Mouse (Mus musculus) heart, embryonic 15.5 days (tissue): Measurements from ENCODE around the gene Pla2g2c. TPM values are rescaled to one million over a fixed set of nuclear protein-coding genes. Genes with fewer than 3 reads are reported as not detected.

Experiments used
- ATAC-seq: fragments of 200-750 bp; cut with Nextera tagmentation; replicated peaks from 2 replicates; pipeline ENCODE4 v1.8.0; 2017; ENCODE audit warnings: low read depth, moderate TSS enrichment; ENCODE audit not compliant: insufficient number of reproducible peaks, insufficient read depth, low FRiP score
- H3K27ac ChIP-seq: fragments of 300-500 bp; sonication (generic); 2 replicates; pipeline ENCODE4 v1.5.1; 2015; ENCODE audit warnings: mild to moderate bottlenecking, inconsistent platforms
- H3K27me3 ChIP-seq: fragments of 300-500 bp; sonication (generic); 2 replicates; pipeline ENCODE4 v1.6.1; 2015; ENCODE audit warnings: inconsistent platforms
- H3K36me3 ChIP-seq: fragments of 300-500 bp; sonication (generic); 2 replicates; pipeline ENCODE4 v1.6.1; 2015; ENCODE audit warnings: mild to moderate bottlenecking, inconsistent platforms
- H3K4me1 ChIP-seq: fragments of 300-500 bp; sonication (generic); replicated peaks from 2 replicates; pipeline ENCODE4 v1.6.1; 2015; ENCODE audit warnings: inconsistent platforms
- H3K4me2 ChIP-seq: fragments of 300-500 bp; sonication (generic); 2 replicates; pipeline ENCODE4 v1.6.1; 2015; ENCODE audit warnings: inconsistent platforms, mild to moderate bottlenecking, moderate library complexity
- H3K4me3 ChIP-seq: fragments of 300-500 bp; sonication (generic); 2 replicates; pipeline ENCODE4 v1.5.1; 2015; ENCODE audit warnings: mild to moderate bottlenecking, inconsistent platforms
- H3K9ac ChIP-seq: fragments of 300-500 bp; sonication (generic); 2 replicates; pipeline ENCODE4 v1.6.1; 2015; ENCODE audit warnings: mild to moderate bottlenecking, inconsistent platforms
- H3K9me3 ChIP-seq: fragments of 300-500 bp; sonication (generic); replicated peaks from 2 replicates; pipeline ENCODE4 v1.6.1; 2016; ENCODE audit warnings: inconsistent platforms
- WGBS: fragments of 180-500 bp; shearing (Covaris S2); methylation state at CpG from one replicate; pipeline ENCODE4 v1.1.7; 2015; ENCODE audit warnings: mixed read lengths; 5-methylcytosine and 5-hydroxymethylcytosine counted together
- polyA plus RNA-seq: library from polyadenylated mRNA; unstranded; fragments of >200 nt; fragmentation: Nextera tagmentation; extraction: Ambion mirVana; gene quantifications from 2 replicates; pipeline ENCODE4 v1.2.1, GENCODE M21; 2015

Gene Pla2g2c
- polyA plus RNA-seq, 1 experiment from 2014 or later, result 0.24 TPM

GRCm38 (mm10) chr4:138754432-138754831 lies 29.8 kb downstream of the Pla2g2c start:
- H3K4me3 ChIP-seq, result no peak overlapping the region
- no peak overlapping the region for H3K9ac ChIP-seq
- H3K4me2 ChIP-seq, result no peak overlapping the region
- H3K9me3 ChIP-seq, result no peaks in the 10 kb centered on the region
- H3K4me1 ChIP-seq, result no peaks in the 10 kb centered on the region; the same call in 1 of the 2 replicates
- 42% methylated on average over 9 of the region's 9 CpGs for WGBS
- H3K27ac ChIP-seq, result no peak overlapping the region
- no peak for ATAC-seq
- H3K36me3 ChIP-seq, result no peaks in the 10 kb centered on the region
- H3K27me3 ChIP-seq, result peaks cover 11% of the 10 kb centered on the region

GRCm38 (mm10) chr4:138755439-138755838 lies 30.8 kb downstream of the Pla2g2c start:
- H3K27me3 ChIP-seq, result peaks cover 5% of the 10 kb centered on the region; the same call in 1 of the 2 replicates
- H3K4me2 ChIP-seq, result no peak overlapping the region
- no peak for ATAC-seq
- H3K27ac ChIP-seq, result no peak overlapping the region
- H3K36me3 ChIP-seq, result no peaks in the 10 kb centered on the region
- no peaks in the 10 kb centered on the region for H3K9me3 ChIP-seq
- no peaks in the 10 kb centered on the region; the same call in 1 of the 2 replicates for H3K4me1 ChIP-seq
- no peak overlapping the region for H3K9ac ChIP-seq
- WGBS, result 62% methylated on average over 4 of the region's 4 CpGs
- no peak overlapping the region for H3K4me3 ChIP-seq

GRCm38 (mm10) chr4:138755983-138756382 lies 31.4 kb downstream of the Pla2g2c start:
- no peak for ATAC-seq
- 81% methylated on average over 11 of the region's 11 CpGs for whole genome bisulfite sequencing
- no peaks in the 10 kb centered on the region for H3K9me3 ChIP-seq

GRCm38 (mm10) chr4:138757416-138757815 lies 32.8 kb downstream of the Pla2g2c start, which contains the start of gene Pla2g2f:
TSS of gene Pla2g2f (minus strand) at chr4:138757626.
- H3K4me2 ChIP-seq, result no peak within 1 kb of the TSS
- H3K27me3 ChIP-seq, result peaks cover 5% of the 10 kb centered on the region; the same call in 1 of the 2 replicates
- 76% methylated on average over 8 of the region's 8 CpGs for WGBS
- no peak within 1 kb of the TSS for H3K27ac ChIP-seq
- no peak for ATAC-seq
- H3K4me3 ChIP-seq, result no peak within 1 kb of the TSS
- no peaks in the 10 kb centered on the region for H3K9me3 ChIP-seq
- H3K36me3 ChIP-seq, result no peaks in the 10 kb centered on the region
- H3K9ac ChIP-seq, result no peak within 1 kb of the TSS
- no peaks in the 10 kb centered on the region; the same call in 1 of the 2 replicates for H3K4me1 ChIP-seq

More at GRCm38 (mm10) chr4:138755983-138756382, 31.4 kb downstream of the Pla2g2c start:
- H3K4me3 ChIP-seq, result no peak overlapping the region
- no peaks in the 10 kb centered on the region for H3K36me3 ChIP-seq
- no peaks in the 10 kb centered on the region; the same call in 1 of the 2 replicates for H3K4me1 ChIP-seq
- no peak overlapping the region for H3K9ac ChIP-seq
- H3K27me3 ChIP-seq, result peaks cover 5% of the 10 kb centered on the region; the same call in 1 of the 2 replicates
- no peak overlapping the region for H3K4me2 ChIP-seq
- no peak overlapping the region for H3K27ac ChIP-seq

GRCm38 (mm10) chr4:138762266-138762665 lies 37.7 kb downstream of the Pla2g2c start:
- Histone ChIP-seq H3K4me1 (no peaks in the 10 kb centered on the region; the same call in 1 of the 2 replicates), H3K4me3 (no peak overlapping the region), H3K9me3 (no peaks in the 10 kb centered on the region), H3K9ac (no peak overlapping the region), H3K4me2 (no peak overlapping the region), H3K27me3 (no peaks in the 10 kb centered on the region), H3K27ac (no peak overlapping the region), H3K36me3 (no peaks in the 10 kb centered on the region)
- 58% methylated on average over 9 of the region's 9 CpGs for WGBS
- ATAC-seq, result no peak

- Histone ChIP-seq H3K4me1 (no peaks in the 10 kb centered on the region), H3K9ac (no peak overlapping the region), H3K4me2 (no peak overlapping the region), H3K36me3 (no peaks in the 10 kb centered on the region), H3K9me3 (no peaks in the 10 kb centered on the region), H3K4me3 (no peak overlapping the region), H3K27me3 (peaks cover 21% of the 10 kb centered on the region), H3K27ac (no peak overlapping the region)
- no peak for ATAC-seq
- 73% methylated on average over 10 of the region's 10 CpGs for WGBS
Observed at GRCm38 (mm10) chr4:138771970-138772369, 47.4 kb downstream of the Pla2g2c start.

DNA sequence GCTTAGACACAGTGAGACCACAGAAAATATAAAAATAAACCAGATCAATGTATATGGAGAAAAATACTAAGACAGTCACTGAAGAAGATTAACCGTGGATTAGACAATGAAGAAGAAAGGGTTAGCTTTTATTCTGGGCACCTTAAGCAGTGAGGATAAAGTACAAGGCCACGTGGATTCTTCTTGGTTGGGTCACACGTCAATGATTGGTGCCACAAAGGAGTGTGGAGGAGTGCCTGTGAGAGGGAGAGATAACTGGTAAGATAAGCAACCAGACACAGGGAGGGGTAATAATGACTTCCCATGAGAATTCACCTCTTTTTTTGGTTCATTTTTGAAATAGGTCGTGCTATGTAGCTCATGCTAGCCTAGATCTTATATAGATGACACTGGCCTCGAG lies 47.8 kb downstream of the Pla2g2c start:
- ATAC-seq, result no peak
- no peak overlapping the region for H3K4me2 ChIP-seq
- no peaks in the 10 kb centered on the region for H3K9me3 ChIP-seq
- H3K4me1 ChIP-seq, result no peaks in the 10 kb centered on the region
- H3K9ac ChIP-seq, result no peak overlapping the region
- WGBS, result 75% methylated on average over 5 of the region's 5 CpGs
- no peak overlapping the region for H3K27ac ChIP-seq
- H3K36me3 ChIP-seq, result no peaks in the 10 kb centered on the region
- no peak overlapping the region for H3K4me3 ChIP-seq
- peaks cover 24% of the 10 kb centered on the region for H3K27me3 ChIP-seq

DNA sequence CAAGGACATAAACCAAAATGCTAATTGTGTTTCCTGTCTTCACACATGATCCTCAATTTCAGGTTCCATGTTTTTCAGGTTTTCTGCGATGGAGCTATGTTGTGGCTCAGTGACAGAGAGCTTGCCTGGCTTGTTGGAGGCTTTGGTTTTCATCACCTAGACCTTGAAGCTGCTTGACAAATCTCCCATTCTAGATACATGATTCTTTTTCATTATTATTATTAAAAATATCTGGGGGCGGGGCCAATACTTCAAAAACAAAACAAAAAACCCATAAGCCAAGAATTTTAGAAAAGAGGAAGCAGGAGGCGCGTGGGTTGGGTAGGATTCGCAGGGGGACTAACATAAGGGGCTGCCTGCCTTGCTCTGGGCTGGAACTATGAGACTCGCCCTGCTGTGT lies 50.8 kb downstream of the Pla2g2c start, which contains the start of gene Pla2g2d:
Gene Pla2g2d, plus strand, starts transcription at position 301 of the 400 bp plus-strand sequence.
- ATAC-seq, result no peak
- Histone ChIP-seq H3K9ac (no peak within 1 kb of the TSS), H3K4me1 (no peaks in the 10 kb centered on the region), H3K4me2 (no peak within 1 kb of the TSS), H3K36me3 (no peaks in the 10 kb centered on the region), H3K9me3 (no peaks in the 10 kb centered on the region), H3K27me3 (peaks cover 47% of the 10 kb centered on the region), H3K4me3 (no peak within 1 kb of the TSS), H3K27ac (no peak within 1 kb of the TSS)
- 77% methylated on average over 6 of the region's 6 CpGs for WGBS

- ATAC-seq, result no peak
- H3K27ac ChIP-seq, result no peak overlapping the region
- H3K36me3 ChIP-seq, result no peaks in the 10 kb centered on the region
- no peaks in the 10 kb centered on the region for H3K4me1 ChIP-seq
- H3K27me3 ChIP-seq, result peaks cover 48% of the 10 kb centered on the region
- WGBS, result 41% methylated on average over 20 of the region's 20 CpGs
- H3K4me3 ChIP-seq, result no peak overlapping the region
- no peaks in the 10 kb centered on the region for H3K9me3 ChIP-seq
- no peak overlapping the region for H3K9ac ChIP-seq
- no peak overlapping the region for H3K4me2 ChIP-seq
Observed at GRCm38 (mm10) chr4:138777417-138778407, 53.1 kb downstream of the Pla2g2c start.

DNA sequence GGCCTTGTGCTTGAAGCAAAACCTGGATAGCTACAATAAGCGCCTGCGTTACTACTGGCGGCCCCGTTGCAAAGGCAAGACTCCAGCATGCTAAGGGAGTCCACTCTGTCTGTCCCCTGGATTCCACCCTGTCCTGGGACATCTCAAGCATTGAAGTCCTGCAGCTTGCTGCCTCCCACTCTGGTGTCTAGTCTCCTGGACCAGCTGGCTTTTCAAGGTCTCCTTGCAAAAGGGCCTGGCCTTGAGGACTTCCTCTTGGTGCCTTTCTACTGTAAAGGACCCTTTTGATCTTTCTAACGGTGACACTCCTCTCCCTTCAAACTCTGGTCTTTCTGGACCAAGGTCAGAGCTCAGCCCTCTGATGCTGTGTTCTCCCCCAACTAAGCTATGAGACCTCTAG lies 55.7 kb downstream of the Pla2g2c start:
- H3K4me1 ChIP-seq, result no peaks in the 10 kb centered on the region
- WGBS, result 80% methylated on average over 5 of the region's 5 CpGs
- no peak overlapping the region for H3K4me3 ChIP-seq
- H3K27ac ChIP-seq, result no peak overlapping the region
- H3K9ac ChIP-seq, result no peak overlapping the region
- no peak overlapping the region for H3K4me2 ChIP-seq
- no peaks in the 10 kb centered on the region for H3K9me3 ChIP-seq
- ATAC-seq, result no peak
- no peaks in the 10 kb centered on the region for H3K36me3 ChIP-seq
- H3K27me3 ChIP-seq, result peaks cover 59% of the 10 kb centered on the region

DNA sequence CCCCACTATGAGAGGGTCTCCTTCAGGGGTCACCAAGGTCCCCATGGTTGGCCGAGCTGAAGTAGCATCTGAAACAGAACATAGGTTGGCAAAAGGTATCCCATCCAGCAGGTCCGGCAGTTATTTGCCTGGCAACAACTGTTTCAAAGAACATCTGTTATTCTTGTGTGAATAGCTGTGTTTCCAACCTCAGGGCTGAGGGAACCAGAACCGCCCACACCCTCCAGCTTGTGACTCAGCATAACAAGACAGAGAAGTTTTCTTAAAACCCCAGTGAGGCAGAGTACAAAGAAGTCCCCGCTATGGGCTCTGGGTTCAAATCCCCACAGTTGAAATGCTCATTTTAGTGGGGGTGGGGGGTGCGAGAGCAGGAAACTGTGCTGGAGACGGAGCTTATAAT lies 57.5 kb downstream of the Pla2g2c start:
- Histone ChIP-seq H3K4me1 (0 out of 2 replicates have a peak, but pooled peaks cover 2% of the 10 kb centered on the region), H3K9ac (no peak overlapping the region), H3K27me3 (peaks cover 53% of the 10 kb centered on the region), H3K4me2 (no peak overlapping the region), H3K9me3 (no peaks in the 10 kb centered on the region), H3K27ac (no peak overlapping the region), H3K36me3 (no peaks in the 10 kb centered on the region), H3K4me3 (no peak overlapping the region)
- ATAC-seq, result no peak
- 73% methylated on average over 6 of the region's 6 CpGs for WGBS
